Comparison of ENCODE assay signal across 8 mouse cellular contexts in the genomic region with DNA sequence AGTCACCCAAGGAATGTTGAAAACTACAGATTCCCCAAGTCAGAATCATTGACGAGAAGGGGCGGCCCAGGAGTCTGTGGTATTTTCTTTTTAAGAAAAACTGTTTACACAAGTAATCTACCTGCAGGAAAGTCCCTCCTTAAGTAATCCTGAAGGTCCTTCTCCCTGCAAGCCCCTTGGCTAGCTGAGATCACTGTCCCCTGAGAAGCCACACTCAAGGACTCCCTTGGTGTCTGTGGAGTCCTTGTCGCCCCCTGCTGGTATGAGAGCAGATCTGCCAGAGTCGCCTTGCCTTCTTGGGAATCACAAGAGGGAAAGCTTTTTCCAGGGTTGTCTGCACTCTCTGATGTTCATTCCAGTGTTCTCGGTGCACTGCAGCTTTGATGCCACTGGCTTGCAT. TPM values are rescaled to one million over a fixed set of nuclear protein-coding genes. Genes with fewer than 3 reads are reported as not detected.
DNase-seq lines count a peak whose midpoint lies in the region; ATAC-seq and TF ChIP-seq lines count a peak whose summit lies in the region.

No protein-coding gene starts in this region.

- no peak overlapping the region for H3K27ac ChIP-seq in heart, embryonic 12.5 days (ENCODE audit: poor library complexity, severe bottlenecking)
- H3K27ac ChIP-seq in embryonic fibroblast, embryonic 13.5 days (ENCODE audit: insufficient read depth, low read length), result no peak overlapping the region
- H3K27ac ChIP-seq in intestine, postnatal 0 days (ENCODE audit: low read depth, low read length), result no peak overlapping the region
- H3K27ac ChIP-seq in stomach, embryonic 14.5 days (ENCODE audit: low read length), result no peak overlapping the region

- H3K4me2 ChIP-seq in heart, embryonic 12.5 days, result no peak overlapping the region
- H3K4me2 ChIP-seq in intestine, postnatal 0 days (replicated peaks; ENCODE audit: low read depth), result no peak overlapping the region
- no peak overlapping the region for H3K4me2 ChIP-seq in stomach, embryonic 14.5 days (replicated peaks; ENCODE audit: low read depth, low read length)

- peak; percentile 94 for DNase-seq in heart, adult 11 months
- peak; percentile 74 for DNase-seq in adrenal gland, postnatal 10 days
- peak; percentile 60 to 72 for DNase-seq in left cerebral cortex, postnatal 25 days (ENCODE audit: low spot score in 2 of 2)

- no peak for TF ChIP-seq POLR2A in embryonic fibroblast, embryonic 13.5 days (IDR thresholded peaks at IDR 0.05; ENCODE audit: low read depth, low read length)

- 40% methylated on average over 5 of the region's 5 CpGs for WGBS in heart, embryonic 12.5 days
- 33% methylated on average over 5 of the region's 5 CpGs for WGBS in intestine, postnatal 0 days
- WGBS in stomach, embryonic 14.5 days, result 37% methylated on average over 5 of the region's 5 CpGs

- ATAC-seq in heart, embryonic 12.5 days (ENCODE audit: insufficient number of reproducible peaks, low FRiP score), result no peak
- no peak for ATAC-seq in intestine, postnatal 0 days
- peak; percentile 48; the same call in 1 of the 2 replicates for ATAC-seq in monocyte, adult 5-6 weeks (replicated peaks; ENCODE audit: insufficient number of reproducible peaks, low FRiP score, low TSS enrichment, poor library complexity, severe bottlenecking)
- peak; percentile 55; the same call in 1 of the 2 replicates for ATAC-seq in stomach, embryonic 14.5 days (ENCODE audit: insufficient number of reproducible peaks, insufficient read depth, low FRiP score, low read depth)

- peaks cover 11% of the 10 kb centered on the region for H3K4me1 ChIP-seq in heart, embryonic 12.5 days (replicated peaks)
- no peaks in the 10 kb centered on the region for H3K4me1 ChIP-seq in embryonic fibroblast, embryonic 13.5 days (ENCODE audit: control insufficient read depth, insufficient read depth, low read length)
- no peaks in the 10 kb centered on the region; the same call in 1 of the 2 replicates for H3K4me1 ChIP-seq in intestine, postnatal 0 days (replicated peaks; ENCODE audit: control insufficient read depth, insufficient read depth, low read length)
- 0 out of 2 replicates have a peak, but pooled peaks cover 4% of the 10 kb centered on the region for H3K4me1 ChIP-seq in stomach, embryonic 14.5 days (ENCODE audit: control insufficient read depth, insufficient read depth, low read length)

- H3K27me3 ChIP-seq in heart, embryonic 12.5 days (replicated peaks), result no peaks in the 10 kb centered on the region
- H3K27me3 ChIP-seq in intestine, postnatal 0 days (replicated peaks; ENCODE audit: control insufficient read depth, insufficient read depth, low read length), result no peaks in the 10 kb centered on the region
- H3K27me3 ChIP-seq in stomach, embryonic 14.5 days (ENCODE audit: control insufficient read depth, insufficient read depth, low read length), result no peaks in the 10 kb centered on the region

- TF ChIP-seq CTCF in embryonic fibroblast, embryonic 13.5 days (IDR thresholded peaks at IDR 0.05; ENCODE audit: borderline replicate concordance, insufficient read depth, low read length), result peak; percentile 74; the same call in 1 of the 2 replicates
- peak; percentile 93 for TF ChIP-seq CTCF in intestine, postnatal 0 days (IDR thresholded peaks at IDR 0.05; ENCODE audit: low read depth)

- no peak overlapping the region for H3K4me3 ChIP-seq in heart, embryonic 12.5 days
- no peak overlapping the region for H3K4me3 ChIP-seq in embryonic fibroblast, embryonic 13.5 days (ENCODE audit: insufficient read depth, low read length)
- H3K4me3 ChIP-seq in intestine, postnatal 0 days (ENCODE audit: low read depth, low read length), result no peak overlapping the region
- no peak overlapping the region for H3K4me3 ChIP-seq in stomach, embryonic 14.5 days (ENCODE audit: low read depth, low read length)

- H3K9me3 ChIP-seq in heart, embryonic 12.5 days (replicated peaks), result no peaks in the 10 kb centered on the region
- no peaks in the 10 kb centered on the region for H3K9me3 ChIP-seq in intestine, postnatal 0 days (ENCODE audit: control insufficient read depth)
- no peaks in the 10 kb centered on the region for H3K9me3 ChIP-seq in stomach, embryonic 14.5 days (ENCODE audit: control insufficient read depth, low read depth, low read length)

- intact Hi-C loops in left cerebral cortex, postnatal 25 days (cut with DNase I), result loop anchor here (1.0 to 10.0 kb wide), 3 partner anchors 92 to 405 kb away; partner anchors contain the start of gene A930033H14Rik

- H3K36me3 ChIP-seq in heart, embryonic 12.5 days, result no peaks in the 10 kb centered on the region
- no peaks in the 10 kb centered on the region for H3K36me3 ChIP-seq in intestine, postnatal 0 days (ENCODE audit: control insufficient read depth, insufficient read depth)
- H3K36me3 ChIP-seq in stomach, embryonic 14.5 days (ENCODE audit: control insufficient read depth, insufficient read depth, low read length), result no peaks in the 10 kb centered on the region

- no peak overlapping the region for H3K9ac ChIP-seq in heart, embryonic 12.5 days
- no peak overlapping the region for H3K9ac ChIP-seq in intestine, postnatal 0 days (ENCODE audit: low read depth, low read length)
- H3K9ac ChIP-seq in stomach, embryonic 14.5 days (replicated peaks; ENCODE audit: low read depth, low read length), result no peak overlapping the region

RNA-seq across cellular contexts. Expression of gene Cdk1, which starts 45.7 kb away (rescaled TPM):
- 337 and 339 TPM in 2 replicates for polyA plus RNA-seq in heart, embryonic 12.5 days (2016; fragmentation: Nextera tagmentation; extraction: Ambion mirVana)
- 10 to 100 TPM; 48.5 to 50.1 TPM for total RNA-seq in adrenal gland, postnatal 10 days (2021)
- 160 and 200 TPM in 2 replicates for polyA plus RNA-seq in embryonic fibroblast, embryonic 13.5 days (2011; ENCODE audit: insufficient read length, low read depth, missing spikeins)
- 100 and 133 TPM in 2 replicates for polyA plus RNA-seq in intestine, postnatal 0 days (2015; fragmentation: Nextera tagmentation; extraction: Ambion mirVana)
- total RNA-seq in left cerebral cortex, postnatal 25 days (2021), result under 1 TPM; 0.73 to 0.87 TPM
- total RNA-seq in monocyte, adult 5-6 weeks (2017), result 4.1 to 6.8 TPM (median 6.3 TPM) in 3 replicates
- polyA plus RNA-seq in stomach, embryonic 14.5 days (2014; fragmentation: Nextera tagmentation; extraction: Ambion mirVana), result 454 and 467 TPM in 2 replicates

Comparison
In these comparisons a context has a peak if more than half of its experiments do, and no peak if none do; other contexts are left out.
1. ATAC-seq: peak in monocyte, adult 5-6 weeks (single experiment) and stomach, embryonic 14.5 days (single experiment); none in heart, embryonic 12.5 days (single experiment) and intestine, postnatal 0 days (single experiment).
2. Peak in every context shown above with its lines, with median percentiles within 50 percentile points of each other: DNase-seq.